Mouse (Mus musculus): ENCODE results near the gene Dcaf11.

The Dcaf11 gene

GRCm38 (mm10) chr14:55615876-55616275 lies 56.1 kb downstream of the Dcaf11 start:
- no peak for DNase-seq (ENCODE audit: low spot score in 2 of 2)

GRCm38 (mm10) chr14:55616844-55617243 lies 57.0 kb downstream of the Dcaf11 start:
- no peak for DNase-seq (ENCODE audit: low spot score in 2 of 2)

GRCm38 (mm10) chr14:55617822-55618221 lies 58.0 kb downstream of the Dcaf11 start, which contains the start of gene Rec8:
Gene Rec8 (plus strand): TSS chr14:55618037.
- no peak for DNase-seq (ENCODE audit: low spot score in 2 of 2)

GRCm38 (mm10) chr14:55618486-55619195 lies 58.8 kb downstream of the Dcaf11 start:
- DNase-seq (ENCODE audit: low spot score in 2 of 2) = no peak
